Mouse (Mus musculus) olfactory bulb, adult 2 months (tissue): Measurements from ENCODE around the gene Ctnnd2. TPM values are rescaled to one million over a fixed set of nuclear protein-coding genes. Genes with fewer than 3 reads are reported as not detected.

Source experiments
- H3K27ac ChIP-seq: fragments of 200-500 bp; 2 replicates; pipeline ENCODE4 v1.5.1; 2012; ENCODE audit warnings: low read depth, low read length; ENCODE audit not compliant: insufficient read depth
- H3K4me1 ChIP-seq: fragments of 200-500 bp; 2 replicates; pipeline ENCODE4 v1.6.1; 2012; ENCODE audit warnings: low read length; ENCODE audit not compliant: control insufficient read depth, insufficient read depth
- H3K4me3 ChIP-seq: fragments of 200-500 bp; 2 replicates; pipeline ENCODE4 v1.5.1; 2012; ENCODE audit warnings: mild to moderate bottlenecking, low read depth, low read length, moderate library complexity; ENCODE audit not compliant: insufficient read depth
- CTCF ChIP-seq: fragments of 200-500 bp; IDR thresholded peaks from 2 replicates; pipeline ENCODE4 v1.5.1; 2012; ENCODE audit warnings: low read depth, mild to moderate bottlenecking, low read length, moderate library complexity; ENCODE audit not compliant: insufficient read depth
- POLR2A ChIP-seq: fragments of 200-500 bp; IDR thresholded peaks from 2 replicates; pipeline ENCODE4 v1.6.1; 2012; ENCODE audit warnings: mild to moderate bottlenecking, low read depth, low read length, moderate library complexity; ENCODE audit not compliant: insufficient read depth
- WGBS: fragments of 180-500 bp; shearing (Covaris S2); methylation state at CpG from one replicate; pipeline ENCODE4 v1.1.7; 2018; 5-methylcytosine and 5-hydroxymethylcytosine counted together
- polyA plus RNA-seq: library from polyadenylated mRNA; stranded (reverse); fragments of >200 nt; gene quantifications from 2 replicates; pipeline ENCODE4 v1.2.4, GENCODE M21; 2012; ENCODE audit warnings: low replicate concordance; ENCODE audit not compliant: missing spikeins, insufficient read depth, insufficient read length

Gene Ctnnd2
- polyA plus RNA-seq, 1 experiment = not detected

DNA sequence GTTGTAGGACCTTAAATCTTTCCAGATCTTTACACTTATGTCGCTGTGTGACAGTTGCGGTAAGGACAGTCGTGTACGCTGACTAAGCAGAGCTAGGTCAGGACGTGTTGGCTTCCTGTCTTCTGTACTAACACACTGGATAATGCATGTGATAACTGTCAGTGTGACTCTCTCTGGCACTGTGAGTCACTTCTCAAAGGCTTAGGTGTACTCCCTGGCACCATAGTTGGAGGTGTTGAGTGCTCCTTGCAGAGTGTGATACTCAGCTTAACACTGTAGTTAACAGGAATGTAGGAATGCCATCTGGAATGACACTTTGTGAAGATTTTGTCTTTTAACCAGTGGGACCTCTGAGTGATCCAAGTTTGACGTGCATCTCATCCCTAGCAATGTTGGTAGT is 418.5 kb downstream of the Ctnnd2 start:
- Histone ChIP-seq H3K27ac (no peak overlapping the region), H3K4me3 (no peak overlapping the region), H3K4me1 (no peaks in the 10 kb centered on the region)
- 89% methylated on average over 6 of the region's 6 CpGs for WGBS
- TF ChIP-seq POLR2A (no peak), CTCF (no peak)

DNA sequence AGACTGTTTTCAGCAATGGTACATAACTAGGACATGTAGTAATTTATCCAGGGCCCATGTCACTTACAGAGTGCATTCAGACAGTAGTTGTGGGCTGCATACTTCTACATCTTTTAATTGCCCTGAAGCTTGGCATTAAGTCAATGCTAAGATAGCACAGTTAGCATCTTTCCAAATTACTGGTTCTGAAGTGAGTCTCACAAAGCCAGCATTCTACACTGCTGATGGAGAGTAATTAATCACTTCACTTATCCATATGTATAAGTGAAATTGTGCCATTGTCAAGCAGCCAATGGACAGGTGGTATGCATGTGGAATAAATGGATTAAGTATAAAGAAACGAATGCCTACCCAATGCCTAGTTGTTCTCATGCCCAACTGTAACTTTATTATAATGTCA is 423.1 kb downstream of the Ctnnd2 start:
- H3K4me3 ChIP-seq = no peak overlapping the region
- TF ChIP-seq CTCF = no peak
- TF ChIP-seq POLR2A = no peak

DNA sequence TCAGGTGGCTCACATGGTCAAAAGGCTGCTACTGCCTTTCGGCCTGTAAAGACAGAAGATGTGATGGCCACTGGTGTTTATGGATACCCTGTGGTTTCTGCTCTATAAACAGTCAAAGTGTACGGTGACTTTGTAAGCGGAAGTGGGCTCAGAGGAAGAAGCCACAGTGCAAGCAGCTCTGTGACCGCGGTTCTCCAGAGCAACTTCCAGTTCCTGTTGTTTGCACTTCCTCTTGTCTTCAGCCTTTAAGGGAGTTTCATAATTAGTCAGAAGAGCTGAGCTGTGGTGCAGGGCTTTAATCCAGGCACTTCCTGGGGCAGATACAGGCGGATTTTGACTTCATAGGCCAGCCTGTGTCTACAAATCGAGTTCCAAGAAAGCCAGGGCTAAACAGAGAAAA is 438.2 kb downstream of the Ctnnd2 start:
- TF ChIP-seq CTCF (no peak), POLR2A (no peak)
- H3K27ac ChIP-seq = no peak overlapping the region
- no peak overlapping the region for H3K4me3 ChIP-seq
- no peaks in the 10 kb centered on the region for H3K4me1 ChIP-seq
- 83% methylated on average over 7 of the region's 7 CpGs for WGBS

More for the DNA sequence above, 423.1 kb downstream of the Ctnnd2 start:
- WGBS = 37% methylated on average over 1 of the region's 1 CpGs
- H3K27ac ChIP-seq = no peak overlapping the region
- H3K4me1 ChIP-seq = no peaks in the 10 kb centered on the region

DNA sequence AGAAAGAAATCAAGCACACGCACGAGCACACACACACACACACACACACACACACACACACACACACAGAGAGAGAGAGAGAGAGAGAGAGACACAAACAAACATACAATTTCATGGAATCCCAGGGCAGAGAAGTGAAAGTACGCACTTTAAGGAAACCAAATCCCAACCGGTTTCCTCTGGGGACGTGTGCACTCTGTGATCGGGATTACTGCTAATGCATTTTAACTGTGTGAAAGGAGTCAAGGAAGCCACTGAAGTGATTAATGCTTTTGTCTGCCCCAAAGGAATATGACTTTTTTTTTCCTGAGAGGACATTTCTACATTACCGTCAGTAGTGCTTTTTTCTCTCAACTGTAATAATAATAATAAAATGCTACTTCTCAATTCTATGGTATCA is 443.1 kb downstream of the Ctnnd2 start:
- 75% methylated on average over 7 of the region's 7 CpGs for WGBS
- H3K27ac ChIP-seq = no peak overlapping the region

DNA sequence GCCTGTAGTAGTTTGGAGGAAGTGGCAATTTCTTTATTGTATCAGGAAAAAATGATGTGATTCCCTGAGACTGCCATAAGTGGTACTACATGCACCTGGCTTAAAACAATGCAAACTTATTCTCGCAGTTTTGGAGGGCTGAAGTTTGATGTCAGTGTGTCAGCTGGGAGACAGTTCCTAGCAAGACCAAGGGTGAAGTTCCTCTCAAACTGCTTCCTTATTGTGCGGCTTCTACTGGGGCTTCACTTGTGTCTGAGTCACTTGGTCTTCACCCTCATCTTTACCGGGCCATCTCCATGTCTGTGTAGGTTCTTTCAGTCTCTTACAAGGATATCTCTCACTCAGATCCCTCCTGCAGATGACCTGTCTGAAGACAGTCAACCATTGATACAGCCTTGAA is 444.5 kb downstream of the Ctnnd2 start:
- no peak for TF ChIP-seq CTCF
- no peak for TF ChIP-seq POLR2A
- no peaks in the 10 kb centered on the region for H3K4me1 ChIP-seq
- no peak overlapping the region for H3K27ac ChIP-seq
- H3K4me3 ChIP-seq = no peak overlapping the region
- WGBS = 96% methylated on average over 3 of the region's 3 CpGs

More for the DNA sequence above, 443.1 kb downstream of the Ctnnd2 start:
- TF ChIP-seq POLR2A = no peak
- no peak for TF ChIP-seq CTCF
- Histone ChIP-seq H3K4me1 (no peaks in the 10 kb centered on the region), H3K4me3 (no peak overlapping the region)

DNA sequence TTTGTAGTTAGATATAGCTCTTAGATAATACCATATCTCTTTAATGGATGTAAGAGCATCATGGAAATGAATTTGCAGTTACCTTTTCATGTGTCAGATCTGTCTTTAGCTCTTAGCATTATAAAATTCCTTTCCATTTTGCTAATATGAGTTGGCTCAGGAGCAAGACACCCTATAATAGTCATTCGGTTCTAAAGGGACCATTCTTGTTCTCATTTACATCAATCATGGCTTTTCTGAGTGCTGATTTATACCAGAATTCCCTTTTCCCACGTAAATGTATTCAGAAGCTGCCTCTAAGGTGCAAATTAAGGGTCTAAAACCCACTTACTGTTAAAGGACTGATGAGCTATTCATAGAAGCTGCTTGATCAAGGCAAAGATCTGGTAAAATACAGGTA is 445.5 kb downstream of the Ctnnd2 start:
- TF ChIP-seq CTCF = no peak
- no peak for TF ChIP-seq POLR2A
- 62% methylated on average over 2 of the region's 2 CpGs for WGBS
- Histone ChIP-seq H3K4me1 (no peaks in the 10 kb centered on the region), H3K27ac (no peak overlapping the region), H3K4me3 (no peak overlapping the region)

DNA sequence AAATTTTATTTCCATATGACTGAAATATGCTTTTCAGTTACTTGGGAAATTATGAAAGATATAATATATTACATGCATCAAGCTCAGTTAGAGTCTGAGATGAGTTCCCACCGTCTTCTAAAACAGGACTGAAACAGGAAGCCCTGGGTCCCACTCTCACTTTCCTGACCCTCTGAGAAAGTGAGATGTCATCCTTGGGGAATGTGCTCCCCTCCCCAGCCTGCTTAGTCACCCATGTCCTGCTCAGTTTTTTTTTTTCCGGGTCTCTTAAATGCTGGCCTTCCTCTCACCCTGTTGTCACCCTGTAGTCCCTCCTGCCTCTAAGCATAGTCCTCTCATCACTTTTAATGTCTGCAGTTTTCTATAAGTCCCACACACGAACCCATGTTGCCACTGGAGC is 456.1 kb downstream of the Ctnnd2 start:
- peaks cover 2% of the 10 kb centered on the region; the same call in 1 of the 2 replicates for H3K4me1 ChIP-seq
- H3K4me3 ChIP-seq = no peak overlapping the region
- 57% methylated on average over 3 of the region's 3 CpGs for WGBS
- TF ChIP-seq POLR2A (no peak), CTCF (no peak)
- no peak overlapping the region for H3K27ac ChIP-seq

DNA sequence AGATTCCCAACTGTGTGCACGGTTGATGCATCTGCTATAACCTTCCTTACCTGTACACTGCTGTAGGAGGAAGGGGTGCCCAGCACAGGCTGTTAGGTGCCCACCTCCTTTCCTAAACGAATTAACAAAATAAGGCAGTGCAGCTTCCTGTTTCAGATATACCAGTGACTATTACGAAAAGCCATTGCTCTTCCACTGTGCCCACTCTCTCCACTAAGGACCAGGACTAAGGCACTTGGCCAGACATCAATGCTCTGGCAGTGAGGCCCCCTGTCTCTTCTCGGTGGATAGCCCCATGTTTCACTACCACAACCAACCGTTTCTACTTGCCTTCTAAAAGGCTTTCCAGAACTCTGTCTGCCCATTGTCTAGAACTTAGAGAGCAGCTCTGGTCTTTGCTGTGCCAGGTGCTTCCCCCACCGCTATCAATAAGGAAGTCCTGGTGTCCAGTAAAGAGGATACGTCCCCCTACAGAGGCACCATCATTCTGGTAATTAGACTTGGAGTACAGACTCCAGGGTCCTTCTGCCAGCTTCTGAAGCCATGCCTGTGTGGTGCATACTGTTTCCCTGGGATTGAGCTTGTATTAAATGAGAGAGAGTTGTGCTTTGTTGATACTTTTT is 459.8 kb downstream of the Ctnnd2 start:
- Histone ChIP-seq H3K4me3 (no peak overlapping the region), H3K4me1 (no peaks in the 10 kb centered on the region; the same call in 1 of the 2 replicates), H3K27ac (no peak overlapping the region)
- no peak for TF ChIP-seq POLR2A
- TF ChIP-seq CTCF = no peak
- 65% methylated on average over 7 of the region's 7 CpGs for WGBS

DNA sequence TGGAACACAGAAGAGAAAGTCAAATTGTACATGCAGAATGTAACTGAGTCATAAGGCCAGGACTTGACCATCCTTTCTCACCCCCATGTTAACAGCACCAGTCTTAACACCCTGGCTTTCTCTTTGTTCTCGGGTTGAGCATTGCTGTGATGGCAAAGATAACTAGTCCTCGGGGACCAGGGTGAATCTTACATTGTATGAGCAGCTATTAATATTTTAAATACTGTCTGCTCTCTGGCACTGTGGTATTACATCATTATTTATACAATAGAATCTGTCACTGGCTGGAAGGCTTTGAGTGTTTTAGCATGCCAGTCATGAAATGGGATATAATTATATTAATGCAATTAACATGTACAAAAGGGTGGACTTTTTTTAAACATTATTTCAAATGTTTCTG is 461.5 kb downstream of the Ctnnd2 start:
- WGBS = 61% methylated on average over 2 of the region's 2 CpGs
- H3K4me1 ChIP-seq = no peaks in the 10 kb centered on the region; the same call in 1 of the 2 replicates
- TF ChIP-seq POLR2A (no peak), CTCF (no peak)
- H3K4me3 ChIP-seq = no peak overlapping the region
- no peak overlapping the region for H3K27ac ChIP-seq

DNA sequence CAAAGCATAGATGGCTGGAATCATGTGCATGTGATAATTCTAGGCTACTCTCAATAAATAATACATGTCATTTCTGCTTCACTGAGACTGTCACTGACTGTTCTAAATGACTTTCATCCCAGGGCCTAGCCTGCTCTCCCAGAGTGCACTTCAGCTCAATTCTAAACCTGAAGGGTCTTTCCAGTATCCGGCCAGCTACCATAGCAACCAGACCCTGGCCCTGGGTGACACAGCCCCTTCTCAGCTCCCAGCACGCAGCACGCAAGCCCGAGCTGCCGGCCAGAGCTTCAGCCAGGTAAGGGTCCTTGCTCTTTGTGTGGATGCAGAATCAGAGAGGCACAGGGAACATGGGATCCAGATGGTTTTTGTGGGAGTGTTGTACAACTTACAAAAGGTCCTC is 462.1 kb downstream of the Ctnnd2 start:
- no peaks in the 10 kb centered on the region; the same call in 1 of the 2 replicates for H3K4me1 ChIP-seq
- TF ChIP-seq CTCF (no peak), POLR2A (no peak)
- H3K4me3 ChIP-seq = no peak overlapping the region
- WGBS = 75% methylated on average over 5 of the region's 5 CpGs
- no peak overlapping the region for H3K27ac ChIP-seq
